Mouse (Mus musculus): ENCODE data around the gene Nebl. TPM values are rescaled to one million over a fixed set of nuclear protein-coding genes. Genes with fewer than 3 reads are reported as not detected.

Nebl gene
- polyA plus RNA-seq, 1 experiment: 0.08 TPM

DNA sequence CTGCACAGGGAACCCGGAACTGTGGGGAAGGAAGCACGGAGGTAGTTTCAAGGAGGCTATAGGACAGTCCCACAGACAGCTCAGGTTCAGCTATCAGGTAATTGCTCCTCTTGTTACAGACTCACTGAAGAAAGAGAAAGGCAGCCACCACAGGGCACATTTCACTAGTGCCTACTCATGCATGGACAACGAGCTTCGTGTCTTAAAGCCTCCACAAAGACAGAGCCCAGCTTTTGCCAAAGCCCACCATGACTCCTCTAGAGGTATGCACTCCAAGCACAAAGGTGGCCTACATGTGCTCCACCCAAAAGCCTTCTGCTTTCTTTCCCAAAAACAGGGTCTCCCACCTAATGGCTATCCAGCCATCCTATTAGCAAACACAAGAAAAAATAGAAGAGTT is 90.4 kb downstream of the Nebl start:
- Histone ChIP-seq H3K4me2 (ENCODE audit: low read depth) (no peak overlapping the region), H3K27me3 (ENCODE audit: control insufficient read depth, insufficient read depth, insufficient read length) (peaks cover 4% of the 10 kb centered on the region), H3K36me3 (ENCODE audit: control insufficient read depth, insufficient read depth) (no peaks in the 10 kb centered on the region), H3ac (ENCODE audit: control insufficient read depth, insufficient read length) (no peak overlapping the region), H3K4me3 (no peak overlapping the region), H3K79me2 (ENCODE audit: control insufficient read depth, insufficient read depth) (no peaks in the 10 kb centered on the region)
- TF ChIP-seq CEBPB (IDR thresholded peaks at IDR 0.05; ENCODE audit: insufficient read depth, poor library complexity, severe bottlenecking) (no peak), MYOG (IDR thresholded peaks at IDR 0.05; ENCODE audit: control insufficient read depth in 1 of 3, insufficient read depth in 1 of 3, insufficient read length in 2 of 3, low read depth in 2 of 3) (no peak), REST (IDR thresholded peaks at IDR 0.05; ENCODE audit: insufficient read depth, insufficient read length) (no peak), USF1 (IDR thresholded peaks at IDR 0.05; ENCODE audit: low read depth) (no peak), MAX (IDR thresholded peaks at IDR 0.05; ENCODE audit: low read depth) (no peak), POLR2A (IDR thresholded peaks at IDR 0.05; ENCODE audit: insufficient read length, low read depth) (no peak)

DNA sequence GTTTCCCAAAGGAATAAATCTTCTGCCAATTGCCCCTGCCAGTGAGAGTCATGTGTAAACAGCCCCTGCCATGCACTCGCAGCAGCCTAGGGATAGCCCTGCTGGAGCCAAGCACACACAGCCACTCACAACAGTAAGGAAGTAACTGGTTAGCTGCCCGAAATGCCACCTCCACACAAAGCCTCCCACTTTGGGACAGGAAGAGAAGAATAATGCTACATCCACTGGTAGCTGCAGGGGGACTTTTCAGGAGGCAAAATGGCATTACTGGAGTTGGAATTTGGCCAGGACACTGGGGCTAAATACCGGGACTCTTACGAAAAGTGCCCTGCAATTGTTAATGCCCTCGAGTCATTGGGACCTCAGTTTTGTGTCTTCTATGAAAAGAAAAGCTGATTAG is 92.6 kb downstream of the Nebl start:
- TF ChIP-seq POLR2AphosphoS2 (IDR thresholded peaks at IDR 0.05; ENCODE audit: insufficient read length, low read depth) (no peak), TCF3 (IDR thresholded peaks at IDR 0.05; ENCODE audit: insufficient read length, low read depth) (no peak), TCF12 (IDR thresholded peaks at IDR 0.05; ENCODE audit: insufficient read depth, poor library complexity, severe bottlenecking) (no peak), MYOD1 (IDR thresholded peaks at IDR 0.05; ENCODE audit: control insufficient read depth in 1 of 3, insufficient read length in 2 of 3, low read depth in 2 of 3) (no peak), MYOG (IDR thresholded peaks at IDR 0.05; ENCODE audit: control insufficient read depth in 1 of 3, insufficient read depth in 1 of 3, insufficient read length in 2 of 3, low read depth in 2 of 3) (no peak), MAX (IDR thresholded peaks at IDR 0.05; ENCODE audit: low read depth) (no peak), POLR2A (IDR thresholded peaks at IDR 0.05; ENCODE audit: insufficient read length, low read depth) (no peak), E2F4 (IDR thresholded peaks at IDR 0.05; ENCODE audit: insufficient read depth) (no peak), REST (IDR thresholded peaks at IDR 0.05; ENCODE audit: insufficient read depth, insufficient read length) (no peak), SRF (IDR thresholded peaks at IDR 0.05; ENCODE audit: control insufficient read depth, insufficient read length, low read depth) (no peak), CEBPB (IDR thresholded peaks at IDR 0.05; ENCODE audit: insufficient read depth, poor library complexity, severe bottlenecking) (no peak), USF1 (IDR thresholded peaks at IDR 0.05; ENCODE audit: low read depth) (no peak)
- Histone ChIP-seq H3ac (ENCODE audit: control insufficient read depth, insufficient read length) (no peak overlapping the region), H3K79me2 (ENCODE audit: control insufficient read depth, insufficient read depth) (no peaks in the 10 kb centered on the region), H3K4me2 (ENCODE audit: low read depth) (no peak overlapping the region), H3K27me3 (ENCODE audit: control insufficient read depth, insufficient read depth, insufficient read length) (peaks cover 4% of the 10 kb centered on the region), H3K36me3 (ENCODE audit: control insufficient read depth, insufficient read depth) (no peaks in the 10 kb centered on the region), H3K4me3 (no peak overlapping the region)

DNA sequence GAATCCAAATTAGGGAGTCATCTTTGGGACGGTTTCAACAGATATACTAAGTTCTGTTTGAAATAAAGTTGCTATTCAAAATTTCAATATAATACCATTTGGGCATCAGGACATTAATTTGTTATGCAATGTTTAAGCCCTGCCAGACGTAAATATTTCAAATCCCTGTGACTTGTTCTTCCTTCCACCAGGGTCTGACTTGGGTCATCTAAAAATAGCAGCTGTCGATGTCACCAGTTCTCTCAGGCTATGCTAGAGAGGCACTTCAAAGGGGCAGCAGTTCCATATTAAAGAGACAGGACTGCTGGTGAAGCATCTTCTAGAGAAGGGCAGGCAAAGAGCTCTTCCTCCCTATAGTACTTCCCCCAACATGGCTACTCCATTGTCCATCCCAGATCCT is 107.3 kb downstream of the Nebl start:
- H3K27me3 ChIP-seq (ENCODE audit: control insufficient read depth, insufficient read depth, insufficient read length): no peaks in the 10 kb centered on the region
- TF ChIP-seq MYOG (IDR thresholded peaks at IDR 0.05; ENCODE audit: control insufficient read depth in 1 of 3, insufficient read depth in 1 of 3, insufficient read length in 2 of 3, low read depth in 2 of 3) (no peak), CEBPB (IDR thresholded peaks at IDR 0.05; ENCODE audit: insufficient read depth, poor library complexity, severe bottlenecking) (no peak), MYOD1 (IDR thresholded peaks at IDR 0.05; ENCODE audit: control insufficient read depth in 1 of 3, insufficient read length in 2 of 3, low read depth in 2 of 3) (no peak), TCF12 (IDR thresholded peaks at IDR 0.05; ENCODE audit: insufficient read depth, poor library complexity, severe bottlenecking) (no peak), USF1 (IDR thresholded peaks at IDR 0.05; ENCODE audit: low read depth) (no peak)
- H3ac ChIP-seq (ENCODE audit: control insufficient read depth, insufficient read length): no peak overlapping the region
- no peaks in the 10 kb centered on the region for H3K79me2 ChIP-seq (ENCODE audit: control insufficient read depth, insufficient read depth)
- no peak overlapping the region for H3K4me2 ChIP-seq (ENCODE audit: low read depth)
- no peaks in the 10 kb centered on the region for H3K36me3 ChIP-seq (ENCODE audit: control insufficient read depth, insufficient read depth)
- H3K4me3 ChIP-seq: no peak overlapping the region

DNA sequence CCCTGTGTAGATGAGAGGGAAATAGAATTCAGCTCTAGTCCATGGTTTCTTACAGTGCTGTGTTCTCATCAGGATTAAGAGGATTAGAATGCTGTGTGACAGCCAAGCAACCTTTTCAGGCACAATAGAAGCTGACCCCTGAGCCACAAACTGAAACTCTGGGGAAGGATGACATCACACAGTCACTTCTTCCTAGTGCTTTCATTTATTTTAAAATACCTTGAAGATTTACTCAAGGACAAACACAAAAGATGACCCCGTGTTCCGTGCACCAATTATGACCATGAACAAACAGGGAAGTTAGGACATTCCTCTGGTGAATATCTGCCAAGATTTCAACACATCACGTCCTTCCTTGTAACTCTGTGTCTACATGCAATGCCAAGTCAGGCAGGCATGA is 121.0 kb downstream of the Nebl start:
- Histone ChIP-seq H3ac (ENCODE audit: control insufficient read depth, insufficient read length) (no peak overlapping the region), H3K79me2 (ENCODE audit: control insufficient read depth, insufficient read depth) (no peaks in the 10 kb centered on the region), H3K4me3 (no peak overlapping the region), H3K27me3 (ENCODE audit: control insufficient read depth, insufficient read depth, insufficient read length) (no peaks in the 10 kb centered on the region), H3K4me2 (ENCODE audit: low read depth) (no peak overlapping the region), H3K36me3 (ENCODE audit: control insufficient read depth, insufficient read depth) (no peaks in the 10 kb centered on the region)
- no peak for TF ChIP-seq SRF (IDR thresholded peaks at IDR 0.05; ENCODE audit: control insufficient read depth, insufficient read length, low read depth)
- no peak for TF ChIP-seq POLR2AphosphoS2 (IDR thresholded peaks at IDR 0.05; ENCODE audit: insufficient read length, low read depth)
- no peak for TF ChIP-seq MYOG (IDR thresholded peaks at IDR 0.05; ENCODE audit: control insufficient read depth in 1 of 3, insufficient read depth in 1 of 3, insufficient read length in 2 of 3, low read depth in 2 of 3)
- TF ChIP-seq CEBPB (IDR thresholded peaks at IDR 0.05; ENCODE audit: insufficient read depth, poor library complexity, severe bottlenecking): no peak

DNA sequence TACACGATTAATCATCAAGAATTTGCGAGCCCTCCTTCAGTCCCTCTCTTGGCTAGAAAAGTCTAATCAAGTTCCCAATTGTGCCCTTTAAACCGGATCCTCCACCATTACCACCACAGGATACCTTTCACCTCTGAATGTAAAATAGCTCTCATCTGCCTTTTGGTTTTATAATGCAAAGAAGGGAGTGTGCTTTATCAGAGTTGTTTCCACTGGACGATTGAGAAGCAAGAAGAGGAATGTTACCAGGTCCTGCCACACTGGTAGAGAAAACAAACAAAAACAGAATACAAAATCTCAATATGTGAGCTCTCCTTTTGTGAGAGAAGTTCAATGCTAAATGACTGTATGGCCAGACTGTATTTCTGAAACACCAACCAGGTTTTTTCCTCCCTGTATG is 127.7 kb downstream of the Nebl start:
- no peak overlapping the region for H3ac ChIP-seq (ENCODE audit: control insufficient read depth, insufficient read length)
- H3K79me2 ChIP-seq (ENCODE audit: control insufficient read depth, insufficient read depth): no peaks in the 10 kb centered on the region
- TF ChIP-seq MAX (IDR thresholded peaks at IDR 0.05; ENCODE audit: low read depth) (no peak), POLR2AphosphoS2 (IDR thresholded peaks at IDR 0.05; ENCODE audit: insufficient read length, low read depth) (no peak), MYOD1 (IDR thresholded peaks at IDR 0.05; ENCODE audit: control insufficient read depth in 1 of 3, insufficient read length in 2 of 3, low read depth in 2 of 3) (no peak), REST (IDR thresholded peaks at IDR 0.05; ENCODE audit: insufficient read depth, insufficient read length) (no peak), TCF12 (IDR thresholded peaks at IDR 0.05; ENCODE audit: insufficient read depth, poor library complexity, severe bottlenecking) (no peak), MYOG (IDR thresholded peaks at IDR 0.05; ENCODE audit: control insufficient read depth in 1 of 3, insufficient read depth in 1 of 3, insufficient read length in 2 of 3, low read depth in 2 of 3) (no peak), POLR2A (IDR thresholded peaks at IDR 0.05; ENCODE audit: insufficient read length, low read depth) (no peak), SRF (IDR thresholded peaks at IDR 0.05; ENCODE audit: control insufficient read depth, insufficient read length, low read depth) (no peak), E2F4 (IDR thresholded peaks at IDR 0.05; ENCODE audit: insufficient read depth) (no peak), CEBPB (IDR thresholded peaks at IDR 0.05; ENCODE audit: insufficient read depth, poor library complexity, severe bottlenecking) (no peak), USF1 (IDR thresholded peaks at IDR 0.05; ENCODE audit: low read depth) (no peak), TCF3 (IDR thresholded peaks at IDR 0.05; ENCODE audit: insufficient read length, low read depth) (no peak)
- H3K36me3 ChIP-seq (ENCODE audit: control insufficient read depth, insufficient read depth): no peaks in the 10 kb centered on the region
- no peak overlapping the region for H3K4me2 ChIP-seq (ENCODE audit: low read depth)
- H3K27me3 ChIP-seq (ENCODE audit: control insufficient read depth, insufficient read depth, insufficient read length): no peaks in the 10 kb centered on the region
- no peak overlapping the region for H3K4me3 ChIP-seq

All from myocyte (in vitro differentiated cells).